Mouse (Mus musculus): Measurements from ENCODE around the gene Exosc8.

GRCm38 (mm10) chr3:54727588-54727987 lies 7.6 kb downstream of the Exosc8 start:
- TF ChIP-seq CTCF (IDR thresholded peaks at IDR 0.05; ENCODE audit: low read depth) (no peak), EP300 (IDR thresholded peaks at IDR 0.05; ENCODE audit: low read depth) (no peak)

All from liver, embryonic 14.5 days (tissue).